Mouse (Mus musculus): ENCODE data around the gene Gm49380.

DNA sequence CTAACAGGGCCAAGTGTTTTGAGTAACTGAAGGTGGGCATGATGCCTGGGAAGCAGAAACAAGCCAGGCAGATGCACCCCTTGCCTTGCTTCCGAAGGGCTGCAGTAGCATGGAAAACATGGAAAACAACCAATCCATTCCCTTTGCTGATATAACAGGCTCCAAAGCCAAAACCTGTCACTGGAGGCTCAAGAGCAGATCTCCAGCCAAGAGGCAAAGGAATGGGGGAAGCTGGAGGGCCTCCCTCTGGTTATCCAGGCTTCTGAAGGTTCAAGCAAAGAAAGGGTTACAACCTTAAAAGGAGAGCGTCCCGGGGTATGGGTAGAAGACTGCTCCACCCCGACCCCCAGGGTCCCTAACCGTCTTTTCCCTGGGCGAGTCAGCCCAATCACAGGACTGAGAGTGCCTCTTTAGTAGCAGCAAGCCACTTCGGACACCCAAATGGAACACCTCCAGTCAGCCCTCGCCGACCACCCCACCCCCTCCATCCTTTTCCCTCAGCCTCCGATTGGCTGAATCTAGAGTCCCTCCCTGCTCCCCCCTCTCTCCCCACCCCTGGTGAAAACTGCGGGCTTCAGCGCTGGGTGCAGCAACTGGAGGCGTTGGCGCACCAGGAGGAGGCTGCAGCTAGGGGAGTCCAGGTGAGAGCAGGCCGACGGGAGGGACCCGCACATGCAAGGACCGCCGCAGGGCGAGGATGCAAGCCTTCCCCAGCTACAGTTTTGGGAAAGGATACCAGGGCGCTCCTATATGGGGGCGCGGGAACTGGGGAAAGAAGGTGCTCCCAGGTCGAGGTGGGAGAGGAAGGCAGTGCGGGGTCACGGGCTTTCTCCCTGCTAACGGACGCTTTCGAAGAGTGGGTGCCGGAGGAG lies 70.2 kb downstream of the Gm49380 start, which contains the start of gene Thy1:
- TF ChIP-seq FOSL1 (IDR thresholded peaks at IDR 0.05; ENCODE audit: insufficient read depth, low read length, poor library complexity, severe bottlenecking) (no peak), CTCF (IDR thresholded peaks at IDR 0.05; ENCODE audit: control insufficient read depth, insufficient read depth, insufficient read length) (no peak), MAX (IDR thresholded peaks at IDR 0.05) (no peak), USF1 (IDR thresholded peaks at IDR 0.05; ENCODE audit: low read depth) (no peak)

Measured in C2C12 (cell line).